Mouse (Mus musculus): ENCODE measurements around the gene Dtd1. TPM values are rescaled to one million over a fixed set of nuclear protein-coding genes. Genes with fewer than 3 reads are reported as not detected.

The Dtd1 gene
- total and polyA plus RNA-seq, 3 experiments = 32.5 to 36.0 TPM; not detected in 1

DNA sequence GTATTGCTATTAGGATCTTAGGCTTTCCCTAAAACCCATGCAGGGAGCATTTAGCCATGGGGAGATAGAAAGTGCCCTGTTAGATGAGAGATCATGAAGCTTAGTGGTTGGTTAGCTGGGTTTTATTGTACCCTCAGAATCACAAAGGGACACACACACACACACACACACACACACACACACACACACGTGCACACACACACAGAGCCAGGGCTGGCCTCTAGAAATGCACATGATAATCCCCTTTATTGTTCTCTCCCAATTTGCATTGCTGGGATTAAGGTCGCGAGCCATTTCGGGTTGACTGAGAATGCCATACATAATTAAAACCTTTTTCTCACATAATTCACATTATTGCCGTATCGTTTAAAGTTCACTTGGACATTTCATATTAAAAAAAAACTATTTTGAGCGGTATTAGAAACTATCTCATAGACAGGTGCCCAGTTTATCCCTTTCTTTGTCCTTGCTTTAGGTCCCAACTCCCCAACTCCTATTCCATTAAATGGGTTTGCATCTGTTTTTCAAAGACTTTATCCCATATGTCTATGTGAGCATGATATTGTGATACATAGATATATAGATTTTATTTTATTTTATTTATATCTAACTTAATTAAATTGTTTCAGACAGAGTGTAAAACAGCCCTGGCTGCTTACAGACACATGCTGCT is 164.6 kb downstream of the Dtd1 start:
- H3K4me1 ChIP-seq (ENCODE audit: control insufficient read depth in 1 of 2, insufficient read depth in 2 of 2, low read length in 2 of 2) = no peaks in the 10 kb centered on the region
- no peak overlapping the region for H3K4me3 ChIP-seq (ENCODE audit: control insufficient read depth in 1 of 2, insufficient read depth in 1 of 2, low read depth in 2 of 2, low read length in 2 of 2)
- no peaks in the 10 kb centered on the region; a peak in 1 of 4 replicates for H3K36me3 ChIP-seq (ENCODE audit: control insufficient read depth in 1 of 2, insufficient read depth in 2 of 2, low read length in 2 of 2)
- no peak overlapping the region for H3K9ac ChIP-seq (ENCODE audit: control insufficient read depth, low read depth, low read length, poor library complexity, severe bottlenecking)
- no peak overlapping the region for H3K27ac ChIP-seq (ENCODE audit: control insufficient read depth, low read depth, low read length)
- no peaks in the 10 kb centered on the region for H3K27me3 ChIP-seq (ENCODE audit: control insufficient read depth in 1 of 2, insufficient read depth in 2 of 2, low read length in 2 of 2)
- TF ChIP-seq ELF1 (IDR thresholded peaks at IDR 0.05; ENCODE audit: low read depth, low read length) (no peak), USF1 (IDR thresholded peaks at IDR 0.05; ENCODE audit: low read depth, low read length) (no peak), CHD2 (IDR thresholded peaks at IDR 0.05; ENCODE audit: low read length) (no peak), BHLHE40 (IDR thresholded peaks at IDR 0.05; ENCODE audit: borderline replicate concordance, low read depth, low read length) (no peak), MXI1 (IDR thresholded peaks at IDR 0.05; ENCODE audit: low read depth, low read length) (no peak), GATA1 (IDR thresholded peaks at IDR 0.05; ENCODE audit: low read depth, low read length) (no peak), CTCF (IDR thresholded peaks at IDR 0.05 in 2 of 3, conservative IDR thresholded peaks at IDR 0.05 in 1 of 3; ENCODE audit: control insufficient read depth in 1 of 3, insufficient read depth in 1 of 3, low read depth in 2 of 3, low read length in 3 of 3, poor library complexity in 1 of 3, severe bottlenecking in 1 of 3) (no peak), TAL1 (IDR thresholded peaks at IDR 0.05; ENCODE audit: low read length) (no peak), MAFK (IDR thresholded peaks at IDR 0.05; ENCODE audit: borderline replicate concordance, low read depth, low read length) (no peak), MYC (IDR thresholded peaks at IDR 0.05; ENCODE audit: low read depth, low read length) (no peak), MYB (IDR thresholded peaks at IDR 0.05; ENCODE audit: low read depth, low read length) (no peak), E2F4 (IDR thresholded peaks at IDR 0.05; ENCODE audit: borderline replicate concordance, low read depth, low read length) (no peak), TCF12 (IDR thresholded peaks at IDR 0.05; ENCODE audit: low read depth, low read length) (no peak)
- no peaks in the 10 kb centered on the region for H3K79me2 ChIP-seq (ENCODE audit: control insufficient read depth, insufficient read depth, low read length, poor library complexity)
- H3K9me3 ChIP-seq (replicated peaks; ENCODE audit: insufficient read depth, low read length) = no peaks in the 10 kb centered on the region
- no peak for DNase-seq (ENCODE audit: low read depth, low spot score)

DNA sequence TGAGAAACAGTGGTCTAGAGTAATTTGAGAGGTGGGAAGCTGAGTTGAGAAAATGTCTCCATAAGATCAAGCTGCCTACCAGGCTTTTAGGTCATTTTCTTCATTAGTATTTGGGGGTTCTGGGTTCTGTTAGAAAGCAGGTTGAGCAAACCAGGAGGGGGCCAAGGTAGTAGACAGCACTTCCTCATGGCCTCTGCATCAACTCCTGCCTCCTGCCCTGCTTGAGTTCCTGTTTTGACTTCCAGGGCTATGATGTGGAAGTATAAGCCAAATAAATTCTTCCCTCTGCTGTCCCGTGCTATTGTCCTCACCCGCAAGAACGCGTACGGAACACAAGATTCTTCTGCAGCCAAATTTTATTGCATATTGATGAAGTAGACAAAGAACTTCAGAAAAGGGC is 165.5 kb downstream of the Dtd1 start:
- no peak overlapping the region for H3K27ac ChIP-seq (ENCODE audit: control insufficient read depth, low read depth, low read length)
- H3K4me3 ChIP-seq (ENCODE audit: control insufficient read depth in 1 of 2, insufficient read depth in 1 of 2, low read depth in 2 of 2, low read length in 2 of 2) = no peak overlapping the region
- H3K9ac ChIP-seq (ENCODE audit: control insufficient read depth, low read depth, low read length, poor library complexity, severe bottlenecking) = no peak overlapping the region
- TF ChIP-seq E2F4 (IDR thresholded peaks at IDR 0.05; ENCODE audit: borderline replicate concordance, low read depth, low read length) (no peak), USF2 (IDR thresholded peaks at IDR 0.05; ENCODE audit: borderline replicate concordance in 1 of 2, insufficient read depth in 1 of 2, low read depth in 1 of 2, low read length in 2 of 2) (no peak), RCOR1 (IDR thresholded peaks at IDR 0.05; ENCODE audit: low read depth, low read length) (no peak), MAX (IDR thresholded peaks at IDR 0.05; ENCODE audit: low read length) (no peak), KAT2A (conservative IDR thresholded peaks at IDR 0.05; ENCODE audit: low read depth, low read length) (no peak), POLR2A (IDR thresholded peaks at IDR 0.05; ENCODE audit: control insufficient read depth in 1 of 2, insufficient read depth in 1 of 2, low read depth in 1 of 2, low read length in 2 of 2, poor library complexity in 1 of 2) (no peak), MYB (IDR thresholded peaks at IDR 0.05; ENCODE audit: low read depth, low read length) (no peak), MAZ (IDR thresholded peaks at IDR 0.05; ENCODE audit: low read depth, low read length) (no peak), ZC3H11A (IDR thresholded peaks at IDR 0.05; ENCODE audit: low read depth, low read length) (no peak), MYC (IDR thresholded peaks at IDR 0.05; ENCODE audit: low read depth, low read length) (no peak), SIN3A (IDR thresholded peaks at IDR 0.05; ENCODE audit: low read length) (no peak), TAL1 (IDR thresholded peaks at IDR 0.05; ENCODE audit: low read length) (no peak), SMC3 (IDR thresholded peaks at IDR 0.05; ENCODE audit: low read depth, low read length) (no peak), USF1 (IDR thresholded peaks at IDR 0.05; ENCODE audit: low read depth, low read length) (no peak), TBP (IDR thresholded peaks at IDR 0.05; ENCODE audit: low read depth, low read length) (no peak)
- H3K36me3 ChIP-seq (ENCODE audit: control insufficient read depth in 1 of 2, insufficient read depth in 2 of 2, low read length in 2 of 2) = no peaks in the 10 kb centered on the region; a peak in 1 of 4 replicates
- no peaks in the 10 kb centered on the region for H3K4me1 ChIP-seq (ENCODE audit: control insufficient read depth in 1 of 2, insufficient read depth in 2 of 2, low read length in 2 of 2)
- no peaks in the 10 kb centered on the region for H3K27me3 ChIP-seq (ENCODE audit: control insufficient read depth in 1 of 2, insufficient read depth in 2 of 2, low read length in 2 of 2)
- H3K79me2 ChIP-seq (ENCODE audit: control insufficient read depth, insufficient read depth, low read length, poor library complexity) = no peaks in the 10 kb centered on the region
- peak; percentile 18 for DNase-seq (ENCODE audit: low read depth, low spot score)
- no peaks in the 10 kb centered on the region for H3K9me3 ChIP-seq (replicated peaks; ENCODE audit: insufficient read depth, low read length)

All from MEL (cell line).